Mouse (Mus musculus) neural tube, embryonic 12.5 days (tissue): ENCODE results near the gene Midn. TPM values are rescaled to one million over a fixed set of nuclear protein-coding genes. Genes with fewer than 3 reads are reported as not detected.

Experiments
- ATAC-seq: fragments of 200-750 bp; cut with Nextera tagmentation; 2 replicates; pipeline ENCODE4 v1.8.0; 2017; ENCODE audit warnings: low read depth, mild to moderate bottlenecking, moderate TSS enrichment, moderate library complexity; ENCODE audit not compliant: low FRiP score
- H3K27ac ChIP-seq: fragments of 300-500 bp; sonication (generic); 2 replicates; pipeline ENCODE4 v1.5.1; 2016
- H3K27me3 ChIP-seq: fragments of 300-500 bp; sonication (generic); replicated peaks from 2 replicates; pipeline ENCODE4 v1.6.1; 2016; ENCODE audit warnings: mild to moderate bottlenecking
- H3K36me3 ChIP-seq: fragments of 300-500 bp; sonication (generic); 2 replicates; pipeline ENCODE4 v1.6.1; 2016; ENCODE audit warnings: mild to moderate bottlenecking
- H3K4me1 ChIP-seq: fragments of 300-500 bp; sonication (generic); 2 replicates; pipeline ENCODE4 v1.6.1; 2016
- H3K4me2 ChIP-seq: fragments of 300-500 bp; sonication (generic); replicated peaks from 2 replicates; pipeline ENCODE4 v1.6.1; 2016; ENCODE audit warnings: mild to moderate bottlenecking
- H3K4me3 ChIP-seq: fragments of 300-500 bp; sonication (generic); 2 replicates; pipeline ENCODE4 v1.5.1; 2016
- H3K9ac ChIP-seq: fragments of 300-500 bp; sonication (generic); 2 replicates; pipeline ENCODE4 v1.6.1; 2016; ENCODE audit warnings: mild to moderate bottlenecking
- H3K9me3 ChIP-seq: fragments of 300-500 bp; sonication (generic); 2 replicates; pipeline ENCODE4 v1.6.1; 2016; ENCODE audit warnings: mild to moderate bottlenecking
- WGBS: fragments of 180-500 bp; shearing (Covaris S2); methylation state at CpG from one replicate; pipeline ENCODE4 v1.1.7; 2016; 5-methylcytosine and 5-hydroxymethylcytosine counted together
- polyA plus RNA-seq: library from polyadenylated mRNA; unstranded; fragments of >200 nt; fragmentation: Nextera tagmentation; extraction: Ambion mirVana; gene quantifications from 2 replicates; pipeline ENCODE4 v1.2.1, GENCODE M21; 2016

The Midn gene
- polyA plus RNA-seq, 1 experiment from 2014 or later, result 40.8 TPM

GRCm38 (mm10) chr10:80139975-80140665 lies 8.0 kb upstream of the Midn start:
- no peak for ATAC-seq
- Histone ChIP-seq H3K4me3 (no peak overlapping the region), H3K9ac (no peak overlapping the region), H3K27me3 (peaks cover 33% of the 10 kb centered on the region), H3K4me2 (peak overlapping the region; percentile 88; the same call in 1 of the 2 replicates), H3K27ac (no peak overlapping the region), H3K9me3 (no peaks in the 10 kb centered on the region), H3K36me3 (peaks cover 25% of the 10 kb centered on the region), H3K4me1 (peaks cover 59% of the 10 kb centered on the region)
- WGBS, result 78% methylated on average over 11 of the region's 11 CpGs

- Histone ChIP-seq H3K9me3 (no peaks in the 10 kb centered on the region), H3K4me3 (peak within 1 kb of the TSS; percentile 67), H3K27ac (peak within 1 kb of the TSS; percentile 27; the same call in 1 of the 2 replicates), H3K4me2 (peak within 1 kb of the TSS; percentile 99), H3K9ac (peak within 1 kb of the TSS; percentile 94), H3K27me3 (peaks cover 27% of the 10 kb centered on the region), H3K36me3 (peaks cover 25% of the 10 kb centered on the region), H3K4me1 (peaks cover 64% of the 10 kb centered on the region)
- ATAC-seq, result no peak
- WGBS, result 78% methylated on average over 10 of the region's 10 CpGs
Observed at GRCm38 (mm10) chr10:80140666-80141035, 7.4 kb upstream of the Midn start, which contains the start of gene Cbarp. TSS of gene Cbarp (minus strand) at chr10:80140835.

GRCm38 (mm10) chr10:80141243-80141642 lies 6.8 kb upstream of the Midn start:
- H3K4me2 ChIP-seq, result peak overlapping the region; percentile 88
- WGBS, result 1% methylated on average over 29 of the region's 29 CpGs
- H3K4me3 ChIP-seq, result peak overlapping the region; percentile 67
- no peaks in the 10 kb centered on the region for H3K9me3 ChIP-seq
- H3K27me3 ChIP-seq, result peaks cover 21% of the 10 kb centered on the region
- peak overlapping the region; percentile 27; the same call in 1 of the 2 replicates for H3K27ac ChIP-seq
- peak; percentile 57 for ATAC-seq
- H3K36me3 ChIP-seq, result peaks cover 29% of the 10 kb centered on the region
- H3K4me1 ChIP-seq, result peaks cover 69% of the 10 kb centered on the region
- 0 out of 2 replicates have a peak overlapping the region, but pooled peaks have one; percentile 33 for H3K9ac ChIP-seq

GRCm38 (mm10) chr10:80141786-80142529 lies 6.1 kb upstream of the Midn start:
- Histone ChIP-seq H3K36me3 (peaks cover 34% of the 10 kb centered on the region), H3K4me3 (peak overlapping the region; percentile 67), H3K4me2 (peak overlapping the region; percentile 88), H3K9me3 (no peaks in the 10 kb centered on the region), H3K27me3 (peaks cover 14% of the 10 kb centered on the region), H3K9ac (peak overlapping the region; percentile 82), H3K27ac (peak overlapping the region; percentile 29), H3K4me1 (peaks cover 63% of the 10 kb centered on the region)
- 2% methylated on average over 43 of the region's 43 CpGs for WGBS
- ATAC-seq, result peak; percentile 82

- WGBS, result 0% methylated on average over 15 of the region's 15 CpGs
- no peak for ATAC-seq
- no peaks in the 10 kb centered on the region for H3K9me3 ChIP-seq
- H3K4me2 ChIP-seq, result peak overlapping the region; percentile 88
- peaks cover 8% of the 10 kb centered on the region; the same call in 1 of the 2 replicates for H3K27me3 ChIP-seq
- H3K27ac ChIP-seq, result peak overlapping the region; percentile 29
- peak overlapping the region; percentile 82 for H3K9ac ChIP-seq
- peak overlapping the region; percentile 67 for H3K4me3 ChIP-seq
- H3K4me1 ChIP-seq, result peaks cover 63% of the 10 kb centered on the region
- H3K36me3 ChIP-seq, result peaks cover 34% of the 10 kb centered on the region
Observed at GRCm38 (mm10) chr10:80142530-80142925, 5.5 kb upstream of the Midn start.

GRCm38 (mm10) chr10:80143664-80144063 lies 4.4 kb upstream of the Midn start:
- WGBS, result 93% methylated on average over 7 of the region's 7 CpGs
- H3K4me1 ChIP-seq, result peaks cover 57% of the 10 kb centered on the region
- no peak overlapping the region for H3K27ac ChIP-seq
- no peak for ATAC-seq
- H3K4me2 ChIP-seq, result peak overlapping the region; percentile 88; the same call in 1 of the 2 replicates
- no peak overlapping the region for H3K9ac ChIP-seq
- peaks cover 34% of the 10 kb centered on the region for H3K36me3 ChIP-seq
- no peak overlapping the region for H3K4me3 ChIP-seq
- no peaks in the 10 kb centered on the region for H3K9me3 ChIP-seq
- H3K27me3 ChIP-seq, result 0 out of 2 replicates have a peak, but pooled peaks cover 2% of the 10 kb centered on the region

GRCm38 (mm10) chr10:80144159-80144558 lies 3.9 kb upstream of the Midn start:
- H3K27ac ChIP-seq, result no peak overlapping the region
- no peaks in the 10 kb centered on the region for H3K9me3 ChIP-seq
- H3K9ac ChIP-seq, result no peak overlapping the region
- 0 out of 2 replicates have a peak, but pooled peaks cover 2% of the 10 kb centered on the region for H3K27me3 ChIP-seq
- WGBS, result 94% methylated on average over 12 of the region's 12 CpGs
- ATAC-seq, result no peak
- peaks cover 54% of the 10 kb centered on the region for H3K4me1 ChIP-seq
- peaks cover 34% of the 10 kb centered on the region for H3K36me3 ChIP-seq
- H3K4me2 ChIP-seq, result no peak overlapping the region
- no peak overlapping the region for H3K4me3 ChIP-seq

- H3K27me3 ChIP-seq, result no peaks in the 10 kb centered on the region
- peaks cover 34% of the 10 kb centered on the region for H3K36me3 ChIP-seq
- 0 out of 2 replicates have a peak overlapping the region, but pooled peaks have one; percentile 9 for H3K4me2 ChIP-seq
- ATAC-seq, result no peak
- WGBS, result 74% methylated on average over 20 of the region's 20 CpGs
- H3K4me1 ChIP-seq, result peaks cover 49% of the 10 kb centered on the region
- no peaks in the 10 kb centered on the region for H3K9me3 ChIP-seq
- peak overlapping the region; percentile 35 for H3K9ac ChIP-seq
- peak overlapping the region; percentile 5; the same call in 1 of the 2 replicates for H3K4me3 ChIP-seq
- no peak overlapping the region for H3K27ac ChIP-seq
Observed at GRCm38 (mm10) chr10:80144864-80145838, 2.9 kb upstream of the Midn start.

- WGBS, result 89% methylated on average over 6 of the region's 6 CpGs
- H3K36me3 ChIP-seq, result peaks cover 34% of the 10 kb centered on the region
- H3K4me1 ChIP-seq, result peaks cover 44% of the 10 kb centered on the region
- H3K9ac ChIP-seq, result peak overlapping the region; percentile 35
- H3K27ac ChIP-seq, result no peak overlapping the region
- H3K27me3 ChIP-seq, result no peaks in the 10 kb centered on the region
- peak overlapping the region; percentile 9; the same call in 1 of the 2 replicates for H3K4me2 ChIP-seq
- H3K4me3 ChIP-seq, result no peak overlapping the region
- no peak for ATAC-seq
- H3K9me3 ChIP-seq, result no peaks in the 10 kb centered on the region
Observed at GRCm38 (mm10) chr10:80145896-80146295, 2.2 kb upstream of the Midn start.

GRCm38 (mm10) chr10:80146568-80147011 lies 1.5 kb upstream of the Midn start:
- 74% methylated on average over 4 of the region's 4 CpGs for WGBS
- H3K4me2 ChIP-seq, result peak overlapping the region; percentile 4; the same call in 1 of the 2 replicates

GRCm38 (mm10) chr10:80147146-80147718 lies 840 bp upstream of the Midn start:
- WGBS, result 75% methylated on average over 5 of the region's 5 CpGs
- Histone ChIP-seq H3K27me3 (no peaks in the 10 kb centered on the region), H3K9ac (peak overlapping the region; percentile 100), H3K4me1 (peaks cover 46% of the 10 kb centered on the region), H3K9me3 (no peaks in the 10 kb centered on the region), H3K36me3 (peaks cover 44% of the 10 kb centered on the region), H3K4me2 (peak overlapping the region; percentile 91), H3K4me3 (0 out of 2 replicates have a peak overlapping the region, but pooled peaks have one; percentile 99), H3K27ac (peak overlapping the region; percentile 98; the same call in 1 of the 2 replicates)
- no peak for ATAC-seq

More at GRCm38 (mm10) chr10:80146568-80147011, 1.5 kb upstream of the Midn start:
- H3K27me3 ChIP-seq, result no peaks in the 10 kb centered on the region
- no peak for ATAC-seq
- peaks cover 38% of the 10 kb centered on the region for H3K36me3 ChIP-seq
- no peak overlapping the region for H3K9ac ChIP-seq
- H3K4me3 ChIP-seq, result no peak overlapping the region
- H3K9me3 ChIP-seq, result no peaks in the 10 kb centered on the region
- H3K4me1 ChIP-seq, result peaks cover 40% of the 10 kb centered on the region
- 0 out of 2 replicates have a peak overlapping the region, but pooled peaks have one; percentile 22 for H3K27ac ChIP-seq
